Mouse (Mus musculus): ENCODE data around the gene 1700088E04Rik. TPM values are rescaled to one million over a fixed set of nuclear protein-coding genes. Genes with fewer than 3 reads are reported as not detected.

1700088E04Rik gene
- polyA plus RNA-seq, 1 experiment, result not detected

- H3K4me1 ChIP-seq (ENCODE audit: control insufficient read depth, insufficient read depth, low read length), result peaks cover 4% of the 10 kb centered on the region; the same call in 1 of the 2 replicates
- WGBS, result 22% methylated on average over 3 of the region's 3 CpGs
- TF ChIP-seq CTCF (IDR thresholded peaks at IDR 0.05; ENCODE audit: insufficient read depth, low read depth, low read length) (no peak), POLR2A (IDR thresholded peaks at IDR 0.05; ENCODE audit: insufficient read depth, low read depth, low read length) (no peak)
- no peak overlapping the region for H3K4me3 ChIP-seq (ENCODE audit: insufficient read depth, low read depth, low read length)
- no peak overlapping the region for H3K27ac ChIP-seq (ENCODE audit: insufficient read depth, low read depth, low read length)
Measured at GRCm38 (mm10) chr15:79155572-79155971, 14.5 kb upstream of the 1700088E04Rik start.

- Histone ChIP-seq H3K4me3 (ENCODE audit: insufficient read depth, low read depth, low read length) (no peak overlapping the region), H3K4me1 (ENCODE audit: control insufficient read depth, insufficient read depth, low read length) (peaks cover 4% of the 10 kb centered on the region; the same call in 1 of the 2 replicates), H3K27ac (ENCODE audit: insufficient read depth, low read depth, low read length) (peak overlapping the region; percentile 41; the same call in 1 of the 2 replicates)
- TF ChIP-seq POLR2A (IDR thresholded peaks at IDR 0.05; ENCODE audit: insufficient read depth, low read depth, low read length) (no peak), CTCF (IDR thresholded peaks at IDR 0.05; ENCODE audit: insufficient read depth, low read depth, low read length) (no peak)
- 42% methylated on average over 6 of the region's 6 CpGs for WGBS
Measured at GRCm38 (mm10) chr15:79152709-79153108, 11.7 kb upstream of the 1700088E04Rik start.

- Histone ChIP-seq H3K4me3 (ENCODE audit: insufficient read depth, low read depth, low read length) (no peak overlapping the region), H3K4me1 (ENCODE audit: control insufficient read depth, insufficient read depth, low read length) (peaks cover 4% of the 10 kb centered on the region; the same call in 1 of the 2 replicates), H3K27ac (ENCODE audit: insufficient read depth, low read depth, low read length) (peak overlapping the region; percentile 41; the same call in 1 of the 2 replicates)
- 41% methylated on average over 8 of the region's 8 CpGs for WGBS
- no peak for TF ChIP-seq POLR2A (IDR thresholded peaks at IDR 0.05; ENCODE audit: insufficient read depth, low read depth, low read length)
- TF ChIP-seq CTCF (IDR thresholded peaks at IDR 0.05; ENCODE audit: insufficient read depth, low read depth, low read length), result no peak
Measured at GRCm38 (mm10) chr15:79151881-79152280, 10.8 kb upstream of the 1700088E04Rik start.

GRCm38 (mm10) chr15:79148533-79148932, 7.5 kb upstream of the 1700088E04Rik start:
- peak; percentile 60; the same call in 1 of the 2 replicates for TF ChIP-seq CTCF (IDR thresholded peaks at IDR 0.05; ENCODE audit: insufficient read depth, low read depth, low read length)
- no peak for TF ChIP-seq POLR2A (IDR thresholded peaks at IDR 0.05; ENCODE audit: insufficient read depth, low read depth, low read length)
- Histone ChIP-seq H3K4me3 (ENCODE audit: insufficient read depth, low read depth, low read length) (no peak overlapping the region), H3K4me1 (ENCODE audit: control insufficient read depth, insufficient read depth, low read length) (peaks cover 4% of the 10 kb centered on the region; the same call in 1 of the 2 replicates), H3K27ac (ENCODE audit: insufficient read depth, low read depth, low read length) (no peak overlapping the region)
- 48% methylated on average over 7 of the region's 7 CpGs for WGBS

GRCm38 (mm10) chr15:79145522-79145921, 4.5 kb upstream of the 1700088E04Rik start:
- Histone ChIP-seq H3K4me1 (ENCODE audit: control insufficient read depth, insufficient read depth, low read length) (peaks cover 6% of the 10 kb centered on the region; the same call in 1 of the 2 replicates), H3K4me3 (ENCODE audit: insufficient read depth, low read depth, low read length) (no peak overlapping the region), H3K27ac (ENCODE audit: insufficient read depth, low read depth, low read length) (no peak overlapping the region)
- TF ChIP-seq POLR2A (IDR thresholded peaks at IDR 0.05; ENCODE audit: insufficient read depth, low read depth, low read length) (no peak), CTCF (IDR thresholded peaks at IDR 0.05; ENCODE audit: insufficient read depth, low read depth, low read length) (no peak)
- WGBS, result 75% methylated on average over 7 of the region's 7 CpGs

- WGBS, result 59% methylated on average over 8 of the region's 8 CpGs
- Histone ChIP-seq H3K4me1 (ENCODE audit: control insufficient read depth, insufficient read depth, low read length) (peaks cover 6% of the 10 kb centered on the region; the same call in 1 of the 2 replicates), H3K4me3 (ENCODE audit: insufficient read depth, low read depth, low read length) (no peak overlapping the region), H3K27ac (ENCODE audit: insufficient read depth, low read depth, low read length) (no peak overlapping the region)
- no peak for TF ChIP-seq CTCF (IDR thresholded peaks at IDR 0.05; ENCODE audit: insufficient read depth, low read depth, low read length)
- TF ChIP-seq POLR2A (IDR thresholded peaks at IDR 0.05; ENCODE audit: insufficient read depth, low read depth, low read length), result no peak
Measured at GRCm38 (mm10) chr15:79144021-79144420, 3.0 kb upstream of the 1700088E04Rik start.

- no peak for TF ChIP-seq POLR2A (IDR thresholded peaks at IDR 0.05; ENCODE audit: insufficient read depth, low read depth, low read length)
- TF ChIP-seq CTCF (IDR thresholded peaks at IDR 0.05; ENCODE audit: insufficient read depth, low read depth, low read length), result no peak
- 87% methylated on average over 12 of the region's 12 CpGs for WGBS
- H3K27ac ChIP-seq (ENCODE audit: insufficient read depth, low read depth, low read length), result no peak overlapping the region
- peaks cover 6% of the 10 kb centered on the region; the same call in 1 of the 2 replicates for H3K4me1 ChIP-seq (ENCODE audit: control insufficient read depth, insufficient read depth, low read length)
- no peak overlapping the region for H3K4me3 ChIP-seq (ENCODE audit: insufficient read depth, low read depth, low read length)
Measured at GRCm38 (mm10) chr15:79143316-79143715, 2.3 kb upstream of the 1700088E04Rik start.

GRCm38 (mm10) chr15:79141566-79141917, 489 bp upstream of the 1700088E04Rik start:
- H3K4me1 ChIP-seq (ENCODE audit: control insufficient read depth, insufficient read depth, low read length), result peaks cover 6% of the 10 kb centered on the region; the same call in 1 of the 2 replicates
- H3K4me3 ChIP-seq (ENCODE audit: insufficient read depth, low read depth, low read length), result peak overlapping the region; percentile 69
- TF ChIP-seq POLR2A (IDR thresholded peaks at IDR 0.05; ENCODE audit: insufficient read depth, low read depth, low read length), result no peak
- no peak for TF ChIP-seq CTCF (IDR thresholded peaks at IDR 0.05; ENCODE audit: insufficient read depth, low read depth, low read length)
- WGBS, result 0% methylated on average over 7 of the region's 7 CpGs
- no peak overlapping the region for H3K27ac ChIP-seq (ENCODE audit: insufficient read depth, low read depth, low read length)

- 57% methylated on average over 10 of the region's 10 CpGs for WGBS
- TF ChIP-seq POLR2A (IDR thresholded peaks at IDR 0.05; ENCODE audit: insufficient read depth, low read depth, low read length) (no peak), CTCF (IDR thresholded peaks at IDR 0.05; ENCODE audit: insufficient read depth, low read depth, low read length) (no peak)
- Histone ChIP-seq H3K4me1 (ENCODE audit: control insufficient read depth, insufficient read depth, low read length) (peaks cover 6% of the 10 kb centered on the region; the same call in 1 of the 2 replicates), H3K4me3 (ENCODE audit: insufficient read depth, low read depth, low read length) (no peak overlapping the region), H3K27ac (ENCODE audit: insufficient read depth, low read depth, low read length) (no peak overlapping the region)
Measured at GRCm38 (mm10) chr15:79139640-79140039, 1.4 kb downstream of the 1700088E04Rik start.

All from olfactory bulb, adult 2 months (tissue).